Mouse (Mus musculus): Measurements from ENCODE around the gene Vtcn1.
"Not testable (repeated sequence)": the region's sequence is repeated elsewhere in the genome, so short reads cannot be mapped to it uniquely, and the experiment has no call there.

Gene Vtcn1

DNA sequence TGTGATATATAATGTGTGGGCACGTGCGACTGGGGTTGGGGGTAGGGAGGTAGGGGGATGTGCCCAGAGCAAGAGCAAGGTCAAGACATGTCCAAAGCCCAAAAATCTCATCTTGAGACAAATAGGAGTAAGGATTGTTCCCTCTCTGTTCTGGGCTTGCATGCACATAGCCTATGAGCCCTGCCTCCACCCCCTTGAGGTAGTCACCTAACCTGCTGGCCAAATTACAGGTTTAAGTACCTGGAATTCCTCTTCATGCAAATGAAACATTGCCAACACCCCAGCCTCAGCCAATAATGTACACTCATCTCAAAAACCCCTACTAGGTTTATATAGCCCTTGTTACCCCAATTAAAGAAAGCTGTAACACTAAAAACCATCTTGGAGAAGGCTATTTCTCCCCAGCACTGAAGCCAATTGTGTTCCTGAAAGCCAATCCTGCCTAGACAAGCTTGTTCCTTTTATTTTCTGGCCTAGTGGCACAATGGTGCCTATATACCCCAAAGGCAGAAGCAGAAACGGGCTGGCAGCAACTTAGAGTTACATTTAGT lies 26.3 kb upstream of the Vtcn1 start:
- no peaks in the 10 kb centered on the region for H3K27me3 ChIP-seq (ENCODE audit: insufficient read depth, low read length)
- H3K36me3 ChIP-seq (ENCODE audit: insufficient read depth, low read length) = no peaks in the 10 kb centered on the region
- TF ChIP-seq POU5F1 (IDR thresholded peaks at IDR 0.05; ENCODE audit: borderline replicate concordance, low read length) (no peak), CTCF (conservative IDR thresholded peaks at IDR 0.05; ENCODE audit: low read length) (no peak), NANOG (IDR thresholded peaks at IDR 0.05; ENCODE audit: borderline replicate concordance, low read length) (no peak)
- no peak overlapping the region for H3K4me3 ChIP-seq (replicated peaks; ENCODE audit: low read length)
- H3K4me1 ChIP-seq (replicated peaks; ENCODE audit: low read depth, low read length) = peaks cover 5% of the 10 kb centered on the region
- no peaks in the 10 kb centered on the region for H3K9me3 ChIP-seq (ENCODE audit: low read length)

DNA sequence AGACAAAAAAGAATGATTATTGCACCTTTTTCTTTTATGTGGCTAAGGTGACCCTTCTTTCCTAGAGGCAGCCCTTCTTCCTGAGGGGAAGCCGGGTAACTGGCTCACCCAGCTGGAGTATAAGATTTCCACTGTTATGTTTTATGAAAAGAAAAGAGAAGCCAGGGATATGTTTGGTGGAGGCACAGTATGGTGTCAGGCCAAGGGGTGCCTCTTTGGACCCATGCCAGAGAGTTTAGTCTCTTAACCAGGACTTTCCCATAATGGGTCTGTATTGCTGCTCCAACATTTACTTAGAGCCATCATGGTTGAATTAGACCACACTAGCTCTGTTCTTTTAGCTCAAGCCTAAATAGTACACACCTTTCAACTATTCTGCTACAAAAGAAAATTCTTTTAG lies 20.3 kb upstream of the Vtcn1 start:
- TF ChIP-seq CTCF (conservative IDR thresholded peaks at IDR 0.05; ENCODE audit: low read length) (no peak), NANOG (IDR thresholded peaks at IDR 0.05; ENCODE audit: borderline replicate concordance, low read length) (no peak), POU5F1 (IDR thresholded peaks at IDR 0.05; ENCODE audit: borderline replicate concordance, low read length) (no peak)
- H3K4me3 ChIP-seq (replicated peaks; ENCODE audit: low read length) = no peak overlapping the region
- no peaks in the 10 kb centered on the region for H3K36me3 ChIP-seq (ENCODE audit: insufficient read depth, low read length)
- no peaks in the 10 kb centered on the region for H3K9me3 ChIP-seq (ENCODE audit: low read length)
- H3K4me1 ChIP-seq (replicated peaks; ENCODE audit: low read depth, low read length) = no peaks in the 10 kb centered on the region
- H3K27me3 ChIP-seq (ENCODE audit: insufficient read depth, low read length) = no peaks in the 10 kb centered on the region

DNA sequence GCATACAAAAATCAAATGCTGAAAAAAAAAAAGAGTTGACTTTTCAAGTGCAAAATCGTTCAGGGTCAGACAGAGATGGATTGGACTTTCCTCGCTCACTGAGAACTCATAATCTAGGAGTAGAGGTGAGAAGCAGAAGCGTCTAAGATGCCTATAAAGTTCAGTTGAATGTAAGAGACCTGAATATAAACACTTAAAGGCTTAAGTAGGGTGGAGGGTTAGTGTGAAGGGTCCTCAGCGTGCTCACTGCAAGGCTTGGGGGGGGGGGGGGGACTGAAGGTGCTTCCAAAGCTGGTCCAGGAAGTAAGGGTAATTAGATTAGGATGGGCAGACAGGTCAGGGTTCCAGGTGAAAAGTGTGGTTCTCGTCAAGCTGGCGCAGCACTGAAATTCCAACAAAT lies 19.3 kb upstream of the Vtcn1 start:
- no peak for TF ChIP-seq POU5F1 (IDR thresholded peaks at IDR 0.05; ENCODE audit: borderline replicate concordance, low read length)
- no peak for TF ChIP-seq NANOG (IDR thresholded peaks at IDR 0.05; ENCODE audit: borderline replicate concordance, low read length)
- TF ChIP-seq CTCF (conservative IDR thresholded peaks at IDR 0.05; ENCODE audit: low read length) = no peak
- H3K9me3 ChIP-seq (ENCODE audit: low read length) = no peaks in the 10 kb centered on the region

DNA sequence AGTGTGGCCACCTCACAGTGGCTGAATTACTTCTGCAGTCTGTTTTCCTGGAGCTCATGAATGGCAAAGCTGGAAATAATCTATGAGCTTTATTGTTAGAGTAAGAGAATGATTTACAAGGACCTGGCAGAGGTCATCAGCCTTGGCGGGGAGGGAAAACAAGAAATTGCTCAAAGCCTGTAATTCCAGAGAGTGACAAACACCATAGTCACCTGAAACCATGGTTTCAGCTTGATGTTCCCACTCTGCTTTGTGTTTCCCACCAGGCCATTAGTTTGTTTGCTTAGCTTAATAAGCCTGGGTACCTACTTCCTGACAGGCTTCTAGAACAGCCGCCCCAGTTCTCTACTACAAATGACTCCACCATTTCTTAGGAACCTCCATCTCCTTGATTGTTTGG lies 14.8 kb upstream of the Vtcn1 start:
- no peak overlapping the region for H3K4me3 ChIP-seq (replicated peaks; ENCODE audit: low read length)
- no peaks in the 10 kb centered on the region for H3K9me3 ChIP-seq (ENCODE audit: low read length)
- no peaks in the 10 kb centered on the region for H3K4me1 ChIP-seq (replicated peaks; ENCODE audit: low read depth, low read length)
- TF ChIP-seq POU5F1 (IDR thresholded peaks at IDR 0.05; ENCODE audit: borderline replicate concordance, low read length) (no peak), CTCF (conservative IDR thresholded peaks at IDR 0.05; ENCODE audit: low read length) (no peak), NANOG (IDR thresholded peaks at IDR 0.05; ENCODE audit: borderline replicate concordance, low read length) (no peak)
- H3K36me3 ChIP-seq (ENCODE audit: insufficient read depth, low read length) = no peaks in the 10 kb centered on the region
- H3K27me3 ChIP-seq (ENCODE audit: insufficient read depth, low read length) = no peaks in the 10 kb centered on the region

More for the DNA sequence above, 19.3 kb upstream of the Vtcn1 start:
- Histone ChIP-seq H3K27me3 (ENCODE audit: insufficient read depth, low read length) (no peaks in the 10 kb centered on the region), H3K36me3 (ENCODE audit: insufficient read depth, low read length) (no peaks in the 10 kb centered on the region), H3K4me1 (replicated peaks; ENCODE audit: low read depth, low read length) (no peaks in the 10 kb centered on the region), H3K4me3 (replicated peaks; ENCODE audit: low read length) (no peak overlapping the region)

DNA sequence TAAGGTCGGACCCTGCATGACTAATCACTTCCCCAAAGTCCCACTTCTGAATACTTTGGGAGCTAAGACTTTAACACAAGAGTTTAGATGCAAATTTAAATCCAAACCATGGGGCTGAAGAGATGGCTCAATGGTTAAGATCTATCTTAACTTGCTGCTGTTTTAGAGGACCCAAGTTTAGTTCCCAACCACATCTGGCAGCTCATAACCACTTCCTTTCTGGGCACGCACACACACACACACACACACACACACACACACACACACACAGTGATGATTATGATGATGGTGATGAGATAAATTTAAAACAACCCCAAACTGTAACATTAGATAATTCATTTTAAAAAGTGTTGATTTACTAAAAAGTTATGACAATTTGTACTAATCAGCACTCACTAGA lies 13.4 kb upstream of the Vtcn1 start:
- TF ChIP-seq POU5F1 (IDR thresholded peaks at IDR 0.05; ENCODE audit: borderline replicate concordance, low read length) = no peak
- no peak for TF ChIP-seq CTCF (conservative IDR thresholded peaks at IDR 0.05; ENCODE audit: low read length)
- no peak for TF ChIP-seq NANOG (IDR thresholded peaks at IDR 0.05; ENCODE audit: borderline replicate concordance, low read length)
- no peaks in the 10 kb centered on the region for H3K4me1 ChIP-seq (replicated peaks; ENCODE audit: low read depth, low read length)
- no peaks in the 10 kb centered on the region for H3K9me3 ChIP-seq (ENCODE audit: low read length)
- no peaks in the 10 kb centered on the region for H3K36me3 ChIP-seq (ENCODE audit: insufficient read depth, low read length)
- H3K4me3 ChIP-seq (replicated peaks; ENCODE audit: low read length) = no peak overlapping the region
- no peaks in the 10 kb centered on the region for H3K27me3 ChIP-seq (ENCODE audit: insufficient read depth, low read length)

DNA sequence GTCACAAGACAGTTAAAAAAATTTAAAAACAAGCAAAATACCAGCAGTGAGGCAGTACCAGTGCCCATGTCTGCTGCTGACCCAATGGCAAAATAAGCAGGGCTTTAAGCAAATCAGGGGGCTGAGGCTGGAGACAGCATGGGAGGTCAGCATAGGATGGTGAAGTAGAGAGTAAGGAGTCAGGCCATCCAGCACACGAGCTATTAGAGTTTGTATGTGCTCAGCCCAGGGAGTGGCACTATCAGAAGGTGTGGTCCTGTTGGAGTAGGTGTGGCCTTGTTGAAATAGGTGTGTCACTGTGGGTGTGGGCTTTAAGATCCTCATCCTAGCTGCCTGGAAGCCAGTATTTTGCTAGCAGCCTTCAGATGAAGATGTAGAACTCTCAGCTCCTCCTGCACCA lies 9.8 kb upstream of the Vtcn1 start:
- H3K9me3 ChIP-seq (ENCODE audit: low read length); H3K36me3 ChIP-seq (ENCODE audit: insufficient read depth, low read length); H3K4me3 ChIP-seq (replicated peaks; ENCODE audit: low read length); H3K27me3 ChIP-seq (ENCODE audit: insufficient read depth, low read length); H3K4me1 ChIP-seq (replicated peaks; ENCODE audit: low read depth, low read length): not testable (repeated sequence)

DNA sequence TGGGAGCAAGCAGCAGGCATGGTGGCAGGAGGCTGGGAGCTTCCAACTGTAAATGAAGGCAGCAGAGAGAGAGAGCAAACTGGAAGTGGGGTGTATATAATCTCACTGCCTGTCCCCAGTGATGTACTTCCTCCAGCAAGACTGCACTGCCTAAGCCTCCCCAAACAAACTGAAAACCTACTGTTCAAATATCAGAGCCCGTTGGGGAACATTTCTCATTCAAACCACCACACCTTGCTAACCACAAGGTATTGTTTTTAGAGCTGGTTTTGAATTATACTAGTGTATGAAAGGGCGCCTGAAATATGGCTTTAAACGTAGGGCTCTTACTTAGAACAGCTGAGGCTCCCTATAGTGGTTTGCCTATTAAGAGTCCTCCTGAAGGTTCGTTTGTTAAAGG lies 6.5 kb upstream of the Vtcn1 start:
- Histone ChIP-seq H3K36me3 (ENCODE audit: insufficient read depth, low read length) (no peaks in the 10 kb centered on the region), H3K4me1 (replicated peaks; ENCODE audit: low read depth, low read length) (no peaks in the 10 kb centered on the region), H3K27me3 (ENCODE audit: insufficient read depth, low read length) (0 out of 2 replicates have a peak, but pooled peaks cover 3% of the 10 kb centered on the region), H3K4me3 (replicated peaks; ENCODE audit: low read length) (no peak overlapping the region), H3K9me3 (ENCODE audit: low read length) (no peaks in the 10 kb centered on the region; the same call in 1 of the 2 replicates)
- no peak for TF ChIP-seq NANOG (IDR thresholded peaks at IDR 0.05; ENCODE audit: borderline replicate concordance, low read length)
- no peak for TF ChIP-seq CTCF (conservative IDR thresholded peaks at IDR 0.05; ENCODE audit: low read length)
- TF ChIP-seq POU5F1 (IDR thresholded peaks at IDR 0.05; ENCODE audit: borderline replicate concordance, low read length) = no peak

DNA sequence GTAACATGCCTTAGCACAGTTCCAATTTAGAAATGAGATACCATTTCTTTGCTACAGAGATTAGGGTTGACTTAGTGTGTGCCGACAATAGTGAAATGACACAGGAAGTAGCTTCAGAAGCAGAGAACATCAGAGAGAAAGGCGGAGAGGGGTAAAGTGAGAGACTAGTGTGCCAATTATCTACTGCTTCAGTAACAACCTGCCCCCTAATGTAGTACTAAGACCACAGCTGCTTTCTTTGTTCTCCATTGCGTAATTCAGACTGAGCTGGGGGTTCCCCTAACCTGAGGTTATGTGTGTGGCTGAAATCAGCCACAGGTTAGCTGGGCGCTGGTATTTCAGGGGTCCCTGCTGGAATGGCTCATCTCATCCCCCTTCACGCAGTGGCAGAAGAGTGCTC lies 5.7 kb upstream of the Vtcn1 start:
- H3K4me3 ChIP-seq (replicated peaks; ENCODE audit: low read length) = no peak overlapping the region

DNA sequence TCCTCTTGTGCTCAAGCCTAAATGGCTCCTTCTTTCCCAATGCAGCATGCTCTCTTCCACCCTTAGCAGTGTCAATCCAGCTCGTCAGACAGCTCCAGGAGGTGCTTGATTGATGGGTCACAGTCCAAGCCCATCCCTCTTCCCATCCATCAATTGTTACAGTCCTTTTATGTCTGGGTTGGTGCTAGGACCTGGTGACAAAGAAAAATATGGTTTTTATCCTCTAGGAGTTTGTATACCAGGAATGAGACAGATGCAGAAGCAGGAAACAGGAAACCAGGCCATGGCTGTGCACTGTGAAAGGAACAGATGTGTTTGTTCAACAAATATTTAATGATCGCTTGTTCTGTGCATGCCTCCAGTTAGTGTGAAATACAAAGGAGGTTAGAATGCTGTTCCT lies 4.4 kb upstream of the Vtcn1 start:
- Histone ChIP-seq H3K4me1 (replicated peaks; ENCODE audit: low read depth, low read length) (peaks cover 9% of the 10 kb centered on the region; the same call in 1 of the 2 replicates), H3K27me3 (ENCODE audit: insufficient read depth, low read length) (peaks cover 7% of the 10 kb centered on the region; the same call in 1 of the 2 replicates)

More for the DNA sequence above, 5.7 kb upstream of the Vtcn1 start:
- Histone ChIP-seq H3K4me1 (replicated peaks; ENCODE audit: low read depth, low read length) (no peaks in the 10 kb centered on the region), H3K9me3 (ENCODE audit: low read length) (no peaks in the 10 kb centered on the region; the same call in 1 of the 2 replicates), H3K36me3 (ENCODE audit: insufficient read depth, low read length) (no peaks in the 10 kb centered on the region), H3K27me3 (ENCODE audit: insufficient read depth, low read length) (peaks cover 5% of the 10 kb centered on the region; the same call in 1 of the 2 replicates)
- TF ChIP-seq CTCF (conservative IDR thresholded peaks at IDR 0.05; ENCODE audit: low read length) (no peak), NANOG (IDR thresholded peaks at IDR 0.05; ENCODE audit: borderline replicate concordance, low read length) (no peak), POU5F1 (IDR thresholded peaks at IDR 0.05; ENCODE audit: borderline replicate concordance, low read length) (no peak)

More for the DNA sequence above, 4.4 kb upstream of the Vtcn1 start:
- H3K9me3 ChIP-seq (ENCODE audit: low read length) = no peaks in the 10 kb centered on the region; the same call in 1 of the 2 replicates
- TF ChIP-seq NANOG (IDR thresholded peaks at IDR 0.05; ENCODE audit: borderline replicate concordance, low read length) (no peak), POU5F1 (IDR thresholded peaks at IDR 0.05; ENCODE audit: borderline replicate concordance, low read length) (no peak), CTCF (conservative IDR thresholded peaks at IDR 0.05; ENCODE audit: low read length) (no peak)
- no peak overlapping the region for H3K4me3 ChIP-seq (replicated peaks; ENCODE audit: low read length)
- H3K36me3 ChIP-seq (ENCODE audit: insufficient read depth, low read length) = no peaks in the 10 kb centered on the region

Data from E14TG2a.4 (cell line).